Mouse (Mus musculus) naive thymus-derived CD4-positive, alpha-beta T cell, adult 2 months (primary cell): Measurements from ENCODE around the gene Gm10401.

Source experiments
- DNase-seq: peaks from one replicate; pipeline ENCODE4 v3.0.0-alpha.2; 2011; ENCODE audit warnings: low read depth

The Gm10401 gene

DNA sequence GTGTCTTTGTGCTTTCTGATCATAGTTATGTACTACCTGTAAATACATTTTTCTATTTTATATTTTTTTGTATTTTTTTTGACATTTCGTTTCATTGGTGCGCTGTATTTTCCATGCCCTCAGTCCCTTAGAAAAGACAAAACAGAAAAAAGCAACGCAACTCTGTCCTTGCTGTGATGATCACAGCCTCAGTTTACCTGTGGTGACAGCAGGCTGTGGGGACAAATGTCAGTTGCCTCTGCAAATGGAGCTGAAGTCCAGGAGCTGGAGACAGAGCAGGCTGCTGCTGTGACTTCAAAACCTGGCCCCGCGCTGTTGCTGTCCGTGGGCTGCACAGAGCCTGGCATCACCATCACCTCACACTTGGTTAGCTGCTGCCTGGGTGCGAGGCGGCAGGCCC lies at the start of gene Gm10401:
Gene Gm10401, minus strand, starts transcription at position 101 of the 400 bp plus-strand sequence.
- no peak for DNase-seq

- DNase-seq, result no peak
Observed at GRCm38 (mm10) chr5:115147388-115147787, 49.3 kb upstream of the Gm10401 start.

DNA sequence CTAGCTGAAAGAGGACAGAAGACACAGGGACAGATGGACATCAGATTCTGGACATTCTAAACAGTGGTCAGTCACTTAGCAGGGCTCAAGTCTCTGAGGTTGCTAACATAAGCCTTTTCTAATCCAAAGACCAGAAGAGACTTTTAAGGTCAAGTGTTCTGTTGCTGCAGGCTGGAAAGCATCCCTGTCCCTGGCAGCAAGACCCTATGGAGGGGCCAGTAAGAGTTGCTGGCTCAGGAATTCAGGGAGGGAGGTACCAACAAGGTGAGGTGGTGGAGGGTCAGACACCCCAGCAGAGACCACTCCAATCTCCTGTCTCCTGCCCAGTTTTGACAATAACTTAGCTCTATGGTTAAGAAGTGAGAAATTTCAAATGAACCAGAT lies 48.6 kb upstream of the Gm10401 start:
- no peak for DNase-seq

- DNase-seq, result no peak
Observed at GRCm38 (mm10) chr5:115145976-115146746, 48.1 kb upstream of the Gm10401 start.

DNA sequence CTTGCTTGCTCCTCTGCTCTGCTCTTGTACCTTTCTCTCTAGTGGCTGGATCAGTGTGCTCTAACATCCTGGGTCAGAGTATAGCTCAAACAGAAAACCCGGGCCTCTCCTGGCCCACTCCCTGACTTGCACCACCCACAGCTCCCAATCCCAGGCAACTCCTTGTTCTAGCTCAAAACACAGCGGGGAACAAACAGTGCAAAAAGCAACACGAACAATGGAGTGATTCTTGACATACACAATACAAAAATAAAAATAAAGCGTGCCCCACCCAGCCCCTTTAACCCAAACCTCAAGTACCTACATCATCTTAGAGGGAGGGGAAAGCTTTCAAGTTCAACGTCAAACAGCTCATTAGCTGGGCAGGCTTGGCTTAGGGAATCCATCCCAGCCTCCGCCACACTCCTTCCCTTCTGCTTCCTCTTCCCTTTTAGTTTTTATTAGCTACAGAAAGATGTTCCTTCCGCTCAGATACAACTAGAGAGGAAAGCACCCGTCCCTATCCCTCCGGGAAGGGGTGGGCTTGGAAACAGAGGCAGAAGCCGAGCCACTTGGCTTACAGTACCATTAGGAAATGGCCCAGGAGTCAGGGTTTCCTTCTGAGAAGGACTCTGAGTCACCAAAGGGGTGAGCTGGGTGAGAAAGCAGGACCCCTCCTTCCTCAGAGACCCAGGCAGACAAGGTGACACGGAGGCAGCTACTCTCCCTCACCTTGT lies 47.3 kb upstream of the Gm10401 start:
- DNase-seq, result no peak

- DNase-seq, result no peak
Observed at GRCm38 (mm10) chr5:115144471-115144870, 46.4 kb upstream of the Gm10401 start.

- DNase-seq, result no peak
Observed at GRCm38 (mm10) chr5:115143552-115143951, 45.5 kb upstream of the Gm10401 start.

DNA sequence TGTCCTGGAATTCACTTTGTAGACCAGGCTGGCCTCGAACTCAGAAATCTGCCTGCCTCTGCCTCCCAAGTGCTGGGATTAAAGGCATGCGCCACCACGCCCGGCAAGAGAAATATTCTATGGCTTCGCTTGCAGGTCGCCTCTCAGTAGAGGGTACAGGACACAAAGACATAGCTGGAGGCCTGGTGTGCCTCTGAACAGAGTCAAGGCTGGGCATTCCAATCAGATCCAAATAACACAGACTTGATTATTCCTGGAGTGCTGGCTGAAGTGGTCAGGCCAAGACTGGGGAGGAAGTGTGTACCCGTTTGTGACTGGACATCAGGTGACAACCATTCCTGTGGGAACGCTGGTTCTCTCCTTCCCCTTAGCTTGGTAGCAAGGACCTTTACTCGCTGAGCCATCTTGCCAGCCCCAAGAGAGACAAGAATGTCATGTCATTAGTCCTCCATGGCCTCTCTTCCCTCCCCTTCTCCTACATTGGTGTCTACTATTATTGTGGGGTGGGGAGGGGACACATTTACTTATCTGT lies 44.1 kb upstream of the Gm10401 start:
- no peak for DNase-seq

GRCm38 (mm10) chr5:115140726-115141125 lies 42.6 kb upstream of the Gm10401 start:
- DNase-seq, result no peak

DNA sequence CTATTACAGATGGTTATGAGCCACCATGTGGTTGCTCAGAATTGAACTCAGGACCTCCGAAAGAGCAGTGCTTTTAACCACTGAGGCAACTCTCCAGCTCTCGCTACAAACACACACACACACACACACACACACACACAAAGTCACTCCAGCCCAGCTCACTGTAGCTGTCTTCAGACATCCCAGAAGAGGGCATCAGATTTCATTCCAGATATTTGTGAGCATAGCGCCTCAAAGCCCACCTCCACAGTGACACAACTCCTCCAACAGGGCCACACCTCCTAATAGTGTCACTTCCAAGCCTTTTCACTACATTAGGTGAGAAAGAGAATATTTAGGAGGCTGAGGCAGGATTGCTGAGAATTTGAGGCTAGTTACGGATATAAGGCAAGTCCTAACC lies 41.0 kb upstream of the Gm10401 start:
- no peak for DNase-seq

DNA sequence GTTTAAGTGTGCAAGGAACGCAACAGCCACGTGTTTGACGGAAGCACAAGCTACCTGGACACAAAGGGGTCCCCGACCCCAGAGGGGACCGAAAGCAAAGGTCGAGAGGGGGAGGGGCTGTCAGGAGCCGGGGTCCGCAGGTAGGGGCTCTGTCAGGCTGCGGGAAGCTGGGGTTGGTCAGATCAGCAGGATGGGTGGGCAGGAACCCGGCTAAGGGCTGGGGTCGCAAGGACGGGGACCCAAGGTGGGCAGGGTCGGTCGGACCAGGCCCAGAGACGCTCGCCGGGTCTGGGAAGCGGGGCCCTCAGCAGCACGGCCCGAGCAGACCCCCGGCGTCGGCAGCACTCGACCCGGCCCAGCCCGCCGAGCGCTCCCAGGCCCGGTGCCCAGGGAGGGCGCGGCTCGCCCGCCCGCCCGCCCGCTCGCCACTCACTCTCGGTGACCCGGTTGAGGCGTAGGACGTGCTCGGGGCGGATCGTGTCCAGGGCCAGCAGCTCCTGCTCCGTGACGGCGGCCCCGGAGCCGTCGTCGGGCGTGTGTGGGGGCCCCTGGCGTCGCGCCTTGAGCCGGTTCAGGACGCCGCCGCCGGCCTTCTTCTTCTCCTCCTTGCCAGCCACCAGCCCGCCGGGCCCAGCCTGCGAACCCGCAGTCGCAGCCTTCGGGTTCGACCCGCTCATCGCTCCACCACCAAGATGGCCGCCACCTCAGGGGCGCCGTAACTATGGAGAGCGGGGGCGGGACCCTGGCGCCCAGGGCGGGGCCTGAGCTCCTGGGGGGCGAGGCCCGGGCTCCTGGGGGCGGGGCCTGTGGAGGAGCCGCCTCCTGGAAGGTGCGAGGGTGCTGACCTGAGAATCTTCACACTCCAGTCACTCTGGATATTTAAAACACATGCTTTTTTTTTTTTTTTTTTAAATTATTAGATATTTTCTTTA lies 36.4 kb upstream of the Gm10401 start, which contains the start of gene Unc119b:
Gene Unc119b, minus strand, starts transcription at position 742 of the 932 bp plus-strand sequence.
- peak; percentile 91 for DNase-seq

GRCm38 (mm10) chr5:115133358-115134066 lies 35.4 kb upstream of the Gm10401 start:
- no peak for DNase-seq

DNA sequence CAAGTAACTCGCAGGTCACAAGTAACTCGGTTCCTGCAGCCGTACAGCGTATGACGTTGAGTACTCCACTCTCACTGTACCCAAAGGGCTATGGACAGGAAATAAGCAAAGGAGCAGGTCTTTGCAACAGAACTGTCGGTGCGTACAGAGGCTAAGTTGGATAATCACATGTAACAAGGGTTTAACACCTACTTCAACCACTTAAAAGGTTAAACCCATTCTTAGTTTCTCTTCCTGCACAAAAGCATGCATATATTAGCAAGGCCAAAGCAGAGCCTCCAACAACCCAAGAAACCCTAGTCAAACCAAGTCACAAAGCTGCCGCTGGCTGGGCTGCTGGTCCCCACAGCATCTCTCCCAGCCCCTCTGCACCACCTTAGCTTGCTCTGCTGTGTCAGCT lies 34.4 kb upstream of the Gm10401 start:
- peak; percentile 78 for DNase-seq

DNA sequence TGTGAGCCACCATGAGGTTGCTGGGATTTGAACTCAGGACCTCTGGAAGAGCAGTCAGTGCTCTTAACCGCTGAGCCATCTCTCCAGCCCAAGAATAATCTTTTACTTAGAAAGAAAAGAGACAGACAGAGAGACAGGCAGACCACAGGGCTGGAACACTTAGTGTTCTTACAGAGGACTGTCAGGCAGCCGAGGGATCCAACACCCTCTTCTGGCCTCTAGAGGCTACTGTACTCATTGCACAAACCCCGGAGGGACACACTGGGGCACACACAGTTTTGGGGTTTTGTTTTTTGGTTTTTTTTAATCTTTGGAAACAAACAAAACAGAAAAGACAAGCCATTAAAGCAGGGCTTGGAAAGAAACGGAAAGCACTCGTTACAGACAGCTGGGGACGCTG lies 31.2 kb upstream of the Gm10401 start:
- no peak for DNase-seq

DNA sequence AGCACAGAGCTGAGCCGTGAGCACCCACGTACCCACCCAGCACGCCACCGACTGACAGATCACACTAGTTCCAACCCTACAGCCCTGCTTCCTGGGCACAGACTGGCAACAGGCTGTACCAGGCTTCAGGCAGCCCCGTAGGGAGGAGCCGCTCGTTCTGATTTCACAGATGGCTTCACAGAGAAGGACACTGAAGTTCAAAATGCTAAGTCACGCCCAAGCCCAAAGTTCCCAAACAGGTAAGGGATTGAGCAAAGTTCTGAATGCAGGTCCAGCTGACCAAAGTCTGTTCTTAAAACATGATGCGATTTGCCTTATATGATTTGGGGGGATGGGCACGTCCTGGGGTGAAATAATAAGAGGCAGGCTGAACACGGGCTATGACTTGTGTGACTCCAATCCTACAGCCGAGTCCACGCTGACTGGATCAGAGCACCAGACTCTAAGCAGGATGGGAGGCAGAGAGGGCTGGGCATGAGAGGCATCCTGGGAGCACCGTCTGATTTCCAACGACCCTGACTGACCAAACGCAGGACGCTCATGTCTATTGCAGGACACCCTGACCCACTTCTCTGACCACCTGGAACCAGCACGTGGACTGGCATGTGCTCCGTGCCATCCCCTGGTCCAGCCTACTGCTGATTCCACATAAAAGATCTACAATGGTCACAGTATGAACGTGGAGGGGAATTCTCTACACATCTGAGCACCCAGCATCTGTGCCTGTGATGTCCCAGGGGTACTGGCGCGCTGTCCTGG lies 29.5 kb upstream of the Gm10401 start:
- no peak for DNase-seq

DNA sequence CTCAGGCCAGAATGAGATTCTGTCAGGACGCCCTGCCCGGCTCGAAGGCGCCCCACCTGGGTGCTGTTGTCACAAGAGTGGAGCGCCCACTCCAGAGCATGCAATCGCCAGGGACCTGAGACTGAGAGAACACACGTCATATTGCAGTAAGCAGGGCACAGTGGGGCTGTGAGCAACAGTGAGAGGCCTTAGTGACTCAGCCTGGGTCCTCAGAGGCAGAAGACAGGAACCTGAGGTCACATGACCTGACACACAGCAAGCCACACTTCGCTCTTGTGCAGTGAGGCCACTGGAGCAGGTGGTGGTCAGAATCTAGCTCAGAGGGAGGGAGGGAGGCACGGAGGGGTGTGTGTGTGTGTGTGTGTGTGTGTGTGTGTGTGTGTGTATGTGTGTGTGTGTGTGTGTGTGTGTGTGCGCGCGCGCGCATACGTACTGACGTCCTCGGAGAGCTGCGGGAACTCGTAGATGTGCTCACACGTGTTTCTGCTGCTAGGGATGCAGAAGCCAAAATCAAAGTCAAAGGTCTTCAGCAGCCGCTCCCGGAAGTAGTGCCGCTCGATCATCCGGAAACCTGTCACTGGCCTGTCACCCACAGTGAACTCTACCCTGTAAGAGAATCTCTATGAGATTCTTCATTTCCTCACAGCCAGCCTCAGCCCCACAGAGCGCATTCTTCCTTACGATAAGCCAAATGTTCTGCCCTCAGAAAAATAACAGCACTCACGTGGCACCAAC lies 28.6 kb upstream of the Gm10401 start:
- DNase-seq, result peak; percentile 66

- peak; percentile 90 for DNase-seq
Observed at GRCm38 (mm10) chr5:115125211-115125871, 27.2 kb upstream of the Gm10401 start.

- no peak for DNase-seq
Observed at GRCm38 (mm10) chr5:115124690-115125089, 26.6 kb upstream of the Gm10401 start.

GRCm38 (mm10) chr5:115120978-115121377 lies 22.9 kb upstream of the Gm10401 start:
- DNase-seq, result no peak
